Mouse (Mus musculus) inflammation-experienced regulatory T-cells, adult 6 months (primary cell): ENCODE results near the gene Zdhhc21. TPM values are rescaled to one million over a fixed set of nuclear protein-coding genes. Genes with fewer than 3 reads are reported as not detected.

Experiments
- ATAC-seq: one replicate; pipeline ENCODE4 v1.8.0; 2017
- polyA plus RNA-seq, 3 experiments: library from polyadenylated mRNA; unstranded; fragments of 100-300 nt; shearing (Covaris generic); gene quantifications; one replicate each; pipeline ENCODE4 v1.2.1; 2017

Gene Zdhhc21
- polyA plus RNA-seq, 3 experiments from 2014 or later, result 11.5 to 23.0 (median 13.2) TPM

- ATAC-seq, result no peak
Observed at GRCm38 (mm10) chr4:82762430-82763119, 97.2 kb downstream of the Zdhhc21 start.

GRCm38 (mm10) chr4:82756295-82756626, 103.5 kb downstream of the Zdhhc21 start:
- no peak for ATAC-seq

GRCm38 (mm10) chr4:82755616-82756294, 104.0 kb downstream of the Zdhhc21 start:
- ATAC-seq, result peak; percentile 56

Other genes with a start within 250 kb of the Zdhhc21 start
- under 1 TPM in 2 of 3 experiments, not detected in 1; 0.04 to 0.11 TPM for gene Nfib, start 154.2 kb downstream of the Zdhhc21 start, polyA plus RNA-seq
- not detected for gene Cer1, start 25.2 kb upstream of the Zdhhc21 start, polyA plus RNA-seq
- not detected for gene Frem1, start 192.4 kb upstream of the Zdhhc21 start, polyA plus RNA-seq